Mouse (Mus musculus) right cerebral cortex, adult 2 months (tissue): ENCODE data around the gene Hoxd4.
A peak's percentile ranks its signal among the peaks of the same experiment; 100 is the strongest.

Experiments
- DNase-seq, 2 experiments: peaks; one replicate each; pipeline ENCODE4 v3.0.0; 2021 to 2022; ENCODE audit warnings: low spot score in 2 of 2

Gene Hoxd4

GRCm38 (mm10) chr2:74679596-74679971 lies 32.1 kb upstream of the Hoxd4 start:
- DNase-seq = no peak

- DNase-seq = no peak
Measured at GRCm38 (mm10) chr2:74679980-74680379, 31.7 kb upstream of the Hoxd4 start.

GRCm38 (mm10) chr2:74680561-74681398 lies 30.9 kb upstream of the Hoxd4 start:
- DNase-seq = no peak

GRCm38 (mm10) chr2:74681594-74682531 lies 29.9 kb upstream of the Hoxd4 start:
- no peak for DNase-seq

GRCm38 (mm10) chr2:74682796-74683195 lies 28.9 kb upstream of the Hoxd4 start:
- DNase-seq = no peak

GRCm38 (mm10) chr2:74683471-74683951 lies 28.2 kb upstream of the Hoxd4 start:
- no peak for DNase-seq

- no peak for DNase-seq
Measured at GRCm38 (mm10) chr2:74684106-74684505, 27.6 kb upstream of the Hoxd4 start.

GRCm38 (mm10) chr2:74685059-74685603 lies 26.6 kb upstream of the Hoxd4 start:
- no peak for DNase-seq

- DNase-seq = peak; percentile 61 to 62
Measured at GRCm38 (mm10) chr2:74686301-74686987, 25.3 kb upstream of the Hoxd4 start.

- no peak for DNase-seq
Measured at GRCm38 (mm10) chr2:74686988-74687697, 24.6 kb upstream of the Hoxd4 start.

GRCm38 (mm10) chr2:74687698-74688555 lies 23.8 kb upstream of the Hoxd4 start:
- no peak for DNase-seq

GRCm38 (mm10) chr2:74688795-74689573 lies 22.7 kb upstream of the Hoxd4 start:
- no peak for DNase-seq

GRCm38 (mm10) chr2:74689574-74690337 lies 22.0 kb upstream of the Hoxd4 start:
- no peak for DNase-seq

GRCm38 (mm10) chr2:74690338-74690716 lies 21.4 kb upstream of the Hoxd4 start:
- no peak for DNase-seq

GRCm38 (mm10) chr2:74691022-74691951 lies 20.4 kb upstream of the Hoxd4 start, which contains the start of gene Hoxd10:
Gene Hoxd10, plus strand, starts transcription at chr2:74691924.
- DNase-seq = no peak

GRCm38 (mm10) chr2:74691995-74692807 lies 19.5 kb upstream of the Hoxd4 start:
- no peak for DNase-seq
